In the genomic region with DNA sequence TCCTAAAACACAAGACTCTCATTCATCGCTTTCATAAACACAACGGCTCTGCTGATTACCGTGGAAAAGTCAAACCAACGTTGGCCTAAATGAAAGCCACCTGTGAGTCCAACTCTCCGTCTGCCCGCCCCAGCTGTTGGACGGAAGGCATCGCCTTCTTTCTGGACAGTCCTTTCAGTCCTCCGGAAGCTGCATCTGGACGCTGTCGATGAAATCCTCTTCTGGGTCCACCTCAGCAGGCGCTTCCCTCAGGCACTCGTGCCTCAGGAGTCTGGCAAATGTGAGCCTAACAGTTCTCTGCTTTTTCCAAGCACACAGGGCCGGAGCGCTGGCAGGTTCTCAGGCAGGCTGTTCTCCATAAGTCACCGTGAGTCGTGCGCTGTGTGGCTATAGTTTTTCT, we compare ENCODE assay signal across 14 mouse cellular contexts. TPM values are rescaled to one million over a fixed set of nuclear protein-coding genes. Genes with fewer than 3 reads are reported as not detected.
DNase-seq lines count a peak whose midpoint lies in the region; ATAC-seq and TF ChIP-seq lines count a peak whose summit lies in the region.
"Had no signal": no experiment of that assay in that cellular context is flagged by ENCODE, and none has a peak within 500 bp of the region (broad histone marks: within the 10 kb centered on the region; RNA-seq: fewer than 3 reads in every experiment).

No protein-coding gene starts in this region.

- H3K9ac ChIP-seq in intestine, embryonic 14.5 days (ENCODE audit: low read length) = no peak overlapping the region
- no peak overlapping the region for H3K9ac ChIP-seq in stomach, postnatal 0 days (ENCODE audit: low read length)
- H3K9ac ChIP-seq in forebrain, embryonic 11.5 days (ENCODE audit: low read length) = no peak overlapping the region
- H3K9ac ChIP-seq: kidney, embryonic 15.5 days had no signal

- no peak for TF ChIP-seq CTCF in lung, adult 2 months (IDR thresholded peaks at IDR 0.05; ENCODE audit: insufficient read depth, low read length)
- TF ChIP-seq CTCF in stomach, postnatal 0 days (IDR thresholded peaks at IDR 0.05; ENCODE audit: low read depth) = no peak

- no peaks in the 10 kb centered on the region for H3K9me3 ChIP-seq in intestine, embryonic 14.5 days (ENCODE audit: control insufficient read depth, low read length)
- H3K9me3 ChIP-seq in stomach, postnatal 0 days (ENCODE audit: control insufficient read depth, low read length) = no peaks in the 10 kb centered on the region
- no peaks in the 10 kb centered on the region for H3K9me3 ChIP-seq in forebrain, embryonic 11.5 days (ENCODE audit: control insufficient read depth, low read length)
- H3K9me3 ChIP-seq: kidney, embryonic 15.5 days had no signal

- no peak for TF ChIP-seq POLR2A in lung, adult 2 months (IDR thresholded peaks at IDR 0.05; ENCODE audit: borderline replicate concordance, extremely low read depth, low read depth, low read length)

- peak overlapping the region; percentile 23 for H3K4me3 ChIP-seq in lung, adult 2 months (replicated peaks; ENCODE audit: extremely low read depth, low read depth, low read length)
- H3K4me3 ChIP-seq in intestine, embryonic 14.5 days (ENCODE audit: low read depth, low read length) = no peak overlapping the region
- H3K4me3 ChIP-seq in stomach, postnatal 0 days (ENCODE audit: low read depth, low read length) = no peak overlapping the region
- no peak overlapping the region for H3K4me3 ChIP-seq in forebrain, embryonic 11.5 days (ENCODE audit: low read depth, low read length)
- H3K4me3 ChIP-seq: kidney, embryonic 15.5 days had no signal

- peaks cover 2% of the 10 kb centered on the region; the same call in 1 of the 2 replicates for H3K4me1 ChIP-seq in lung, adult 2 months (ENCODE audit: control insufficient read depth, insufficient read depth, low read length)
- no peaks in the 10 kb centered on the region for H3K4me1 ChIP-seq in intestine, embryonic 14.5 days (replicated peaks; ENCODE audit: control insufficient read depth, insufficient read depth, low read length)
- no peaks in the 10 kb centered on the region for H3K4me1 ChIP-seq in stomach, postnatal 0 days (replicated peaks; ENCODE audit: control insufficient read depth, insufficient read depth)
- no peaks in the 10 kb centered on the region for H3K4me1 ChIP-seq in forebrain, embryonic 11.5 days (replicated peaks; ENCODE audit: control insufficient read depth, insufficient read depth, low read length)
- H3K4me1 ChIP-seq: kidney, embryonic 15.5 days had no signal

- TF ChIP-seq EP300 in stomach, postnatal 0 days (optimal IDR thresholded peaks at IDR 0.05) = no peak

- intact Hi-C loops in gastrocnemius, postnatal 14 days (cut with DNase I; ENCODE audit: low total_unique reads) = no loop called here
- intact Hi-C loops in gastrocnemius, postnatal 36 days (cut with DNase I) = no loop called here

- DNase-seq in gastrocnemius, postnatal 14 days = peak; percentile 27
- DNase-seq in gastrocnemius, postnatal 36 days = no peak
- no peak for DNase-seq in lung, adult 2 months
- no peak for DNase-seq in lung, postnatal 4 days
- DNase-seq in intestine, embryonic 14.5 days (ENCODE audit: low spot score) = no peak
- no peak for DNase-seq in stomach, postnatal 0 days (ENCODE audit: low spot score)
- DNase-seq in forebrain, embryonic 11.5 days (ENCODE audit: low spot score) = no peak
- no peak for DNase-seq in thymus, postnatal 10 days (ENCODE audit: low spot score in 2 of 2)
- DNase-seq: adrenal gland, postnatal 25 days; cerebellum, adult 2 months; lung, postnatal 10 days; right cerebral cortex, postnatal 25 days; thymus, adult 2 months had no signal

- H3K27me3 ChIP-seq in intestine, embryonic 14.5 days (replicated peaks; ENCODE audit: control insufficient read depth, insufficient read depth, low read length) = no peaks in the 10 kb centered on the region
- H3K27me3 ChIP-seq in stomach, postnatal 0 days (ENCODE audit: control insufficient read depth, insufficient read depth, low read length) = no peaks in the 10 kb centered on the region
- no peaks in the 10 kb centered on the region for H3K27me3 ChIP-seq in forebrain, embryonic 11.5 days (ENCODE audit: control insufficient read depth, insufficient read depth, low read length)
- H3K27me3 ChIP-seq: kidney, embryonic 15.5 days had no signal

- ATAC-seq in intestine, embryonic 14.5 days (replicated peaks; ENCODE audit: low FRiP score, low TSS enrichment, low read depth) = no peak
- ATAC-seq in stomach, postnatal 0 days (ENCODE audit: low FRiP score, low TSS enrichment) = no peak
- ATAC-seq in forebrain, embryonic 11.5 days (replicated peaks; ENCODE audit: low FRiP score) = no peak

- WGBS in lung, adult 2 months = 66% methylated on average over 18 of the region's 18 CpGs
- 55% methylated on average over 18 of the region's 18 CpGs for WGBS in intestine, embryonic 14.5 days
- WGBS in stomach, postnatal 0 days = 53% methylated on average over 18 of the region's 18 CpGs
- WGBS in forebrain, embryonic 11.5 days = 77% methylated on average over 18 of the region's 18 CpGs

- H3K36me3 ChIP-seq in intestine, embryonic 14.5 days (ENCODE audit: control insufficient read depth, insufficient read depth, low read length) = no peaks in the 10 kb centered on the region
- no peaks in the 10 kb centered on the region for H3K36me3 ChIP-seq in stomach, postnatal 0 days (ENCODE audit: control insufficient read depth, insufficient read depth, low read length)
- H3K36me3 ChIP-seq in forebrain, embryonic 11.5 days (ENCODE audit: control insufficient read depth, insufficient read depth, low read length) = no peaks in the 10 kb centered on the region
- H3K36me3 ChIP-seq: kidney, embryonic 15.5 days had no signal

- peak overlapping the region; percentile 26; the same call in 1 of the 2 replicates for H3K4me2 ChIP-seq in intestine, embryonic 14.5 days (ENCODE audit: low read length)
- peak overlapping the region; percentile 23 for H3K4me2 ChIP-seq in stomach, postnatal 0 days (replicated peaks; ENCODE audit: low read depth)
- no peak overlapping the region for H3K4me2 ChIP-seq in forebrain, embryonic 11.5 days (ENCODE audit: low read depth, low read length, severe bottlenecking)
- H3K4me2 ChIP-seq: kidney, embryonic 15.5 days had no signal

- H3K27ac ChIP-seq in intestine, embryonic 14.5 days (ENCODE audit: low read depth) = no peak overlapping the region
- H3K27ac ChIP-seq in stomach, postnatal 0 days (replicated peaks) = no peak overlapping the region
- no peak overlapping the region for H3K27ac ChIP-seq in forebrain, embryonic 11.5 days (ENCODE audit: low read depth, low read length)
- H3K27ac ChIP-seq: kidney, embryonic 15.5 days had no signal

RNA-seq across cellular contexts. Expression of a gene that starts 29.4 kb away (rescaled TPM):
- total RNA-seq in gastrocnemius, postnatal 14 days (2021) = 10 to 100 TPM; 10.9 to 12.0 TPM
- total RNA-seq in gastrocnemius, postnatal 36 days (2021) = 10 to 100 TPM; 11.7 to 13.7 TPM
- polyA plus RNA-seq in lung, adult 2 months (2012; rRNA removed) = 16.4 and 20.8 TPM in 2 replicates
- 5.0 and 7.1 TPM in 2 replicates for polyA plus RNA-seq in intestine, embryonic 14.5 days (2014; fragmentation: Nextera tagmentation; extraction: Ambion mirVana)
- polyA plus RNA-seq in stomach, postnatal 0 days (2015; fragmentation: Nextera tagmentation; extraction: Ambion mirVana) = 11.6 and 11.8 TPM in 2 replicates
- polyA plus RNA-seq in forebrain, embryonic 11.5 days (2014; fragmentation: Nextera tagmentation; extraction: Ambion mirVana) = 2.6 and 2.7 TPM in 2 replicates

RNA-seq across cellular contexts. Expression of a gene that starts 44.5 kb away (rescaled TPM):
- 10 to 100 TPM; 12.4 to 13.8 TPM for total RNA-seq in gastrocnemius, postnatal 14 days (2021)
- 10 to 100 TPM; 10.1 to 12.8 TPM for total RNA-seq in gastrocnemius, postnatal 36 days (2021)
- 2.1 and 4.3 TPM in 2 replicates for polyA plus RNA-seq in lung, adult 2 months (2012; rRNA removed)
- polyA plus RNA-seq in intestine, embryonic 14.5 days (2014; fragmentation: Nextera tagmentation; extraction: Ambion mirVana) = 22.3 and 24.5 TPM in 2 replicates
- 17.3 and 19.6 TPM in 2 replicates for polyA plus RNA-seq in stomach, postnatal 0 days (2015; fragmentation: Nextera tagmentation; extraction: Ambion mirVana)
- 18.2 and 18.6 TPM in 2 replicates for polyA plus RNA-seq in forebrain, embryonic 11.5 days (2014; fragmentation: Nextera tagmentation; extraction: Ambion mirVana)

RNA-seq across cellular contexts. Expression of a gene that starts 44.6 kb away (rescaled TPM):
- 10 to 100 TPM; 26.8 to 28.6 TPM for total RNA-seq in gastrocnemius, postnatal 14 days (2021)
- 10 to 100 TPM; 36.5 to 38.0 TPM for total RNA-seq in gastrocnemius, postnatal 36 days (2021)
- polyA plus RNA-seq in lung, adult 2 months (2012; rRNA removed) = 5.5 and 8.9 TPM in 2 replicates
- 12.2 and 12.6 TPM in 2 replicates for polyA plus RNA-seq in intestine, embryonic 14.5 days (2014; fragmentation: Nextera tagmentation; extraction: Ambion mirVana)
- 8.6 and 9.2 TPM in 2 replicates for polyA plus RNA-seq in stomach, postnatal 0 days (2015; fragmentation: Nextera tagmentation; extraction: Ambion mirVana)
- 11.7 and 14.0 TPM in 2 replicates for polyA plus RNA-seq in forebrain, embryonic 11.5 days (2014; fragmentation: Nextera tagmentation; extraction: Ambion mirVana)
